Mouse (Mus musculus) heart, embryonic 13.5 days (tissue): ENCODE results near the gene Slc25a21. TPM values are rescaled to one million over a fixed set of nuclear protein-coding genes. Genes with fewer than 3 reads are reported as not detected.

Source experiments
- ATAC-seq: fragments of 200-750 bp; cut with Nextera tagmentation; 2 replicates; pipeline ENCODE4 v1.8.0; 2017; ENCODE audit warnings: moderate TSS enrichment; ENCODE audit not compliant: insufficient number of reproducible peaks, low FRiP score, low TSS enrichment; ENCODE audit errors: extremely low read depth
- H3K27ac ChIP-seq: fragments of 300-500 bp; sonication (generic); replicated peaks from 2 replicates; pipeline ENCODE4 v1.5.1; 2015; ENCODE audit warnings: moderate library complexity, mild to moderate bottlenecking, inconsistent platforms
- H3K27me3 ChIP-seq: fragments of 300-500 bp; sonication (generic); replicated peaks from 2 replicates; pipeline ENCODE4 v1.6.1; 2015; ENCODE audit warnings: mild to moderate bottlenecking, inconsistent platforms
- H3K36me3 ChIP-seq: fragments of 300-500 bp; sonication (generic); 2 replicates; pipeline ENCODE4 v1.6.1; 2015; ENCODE audit warnings: mild to moderate bottlenecking, inconsistent platforms
- H3K4me1 ChIP-seq: fragments of 300-500 bp; sonication (generic); 2 replicates; pipeline ENCODE4 v1.6.1; 2015; ENCODE audit warnings: inconsistent platforms
- H3K4me2 ChIP-seq: fragments of 300-500 bp; sonication (generic); 2 replicates; pipeline ENCODE4 v1.6.1; 2015; ENCODE audit warnings: inconsistent platforms, mild to moderate bottlenecking, moderate library complexity
- H3K4me3 ChIP-seq: fragments of 300-500 bp; sonication (generic); 2 replicates; pipeline ENCODE4 v1.5.1; 2015; ENCODE audit warnings: moderate library complexity, mild to moderate bottlenecking, inconsistent platforms
- H3K9ac ChIP-seq: fragments of 300-500 bp; sonication (generic); 2 replicates; pipeline ENCODE4 v1.6.1; 2015; ENCODE audit warnings: inconsistent platforms, mild to moderate bottlenecking, moderate library complexity
- H3K9me3 ChIP-seq: fragments of 300-500 bp; sonication (generic); 2 replicates; pipeline ENCODE4 v1.6.1; 2016; ENCODE audit warnings: inconsistent platforms
- WGBS: fragments of 180-500 bp; shearing (Covaris S2); methylation state at CpG from one replicate; pipeline ENCODE4 v1.1.7; 2015; ENCODE audit warnings: mixed read lengths; 5-methylcytosine and 5-hydroxymethylcytosine counted together
- polyA plus RNA-seq: library from polyadenylated mRNA; unstranded; fragments of >200 nt; fragmentation: Nextera tagmentation; extraction: Ambion mirVana; gene quantifications from 2 replicates; pipeline ENCODE4 v1.2.1, GENCODE M21; 2015

Slc25a21 gene
- polyA plus RNA-seq, 1 experiment from 2014 or later, result 0.68 TPM

DNA sequence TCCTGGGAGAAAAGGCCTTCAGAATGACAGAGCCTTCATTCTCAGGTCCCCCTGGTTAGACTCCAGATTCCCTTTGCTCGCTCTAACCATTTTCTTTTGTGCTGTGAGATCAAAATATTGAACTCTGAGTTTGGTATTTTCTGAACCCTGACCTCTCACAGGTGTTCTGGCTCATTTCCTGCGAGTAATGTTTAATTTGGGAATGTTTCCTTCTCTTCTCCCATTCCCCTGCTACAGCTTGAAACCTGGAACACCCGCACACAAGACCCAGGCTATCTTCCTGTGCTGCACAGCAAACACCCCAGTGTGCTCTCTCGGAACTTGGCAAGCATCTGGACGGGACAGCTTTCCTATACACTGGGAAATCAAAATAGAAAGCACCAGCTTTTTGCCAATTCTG lies 290.8 kb downstream of the Slc25a21 start:
- H3K4me2 ChIP-seq, result no peak overlapping the region
- no peaks in the 10 kb centered on the region for H3K36me3 ChIP-seq
- ATAC-seq, result no peak
- 0 out of 2 replicates have a peak, but pooled peaks cover 2% of the 10 kb centered on the region for H3K4me1 ChIP-seq
- no peak overlapping the region for H3K27ac ChIP-seq
- H3K27me3 ChIP-seq, result no peaks in the 10 kb centered on the region
- WGBS, result 70% methylated on average over 5 of the region's 5 CpGs
- no peak overlapping the region for H3K9ac ChIP-seq
- H3K4me3 ChIP-seq, result no peak overlapping the region
- H3K9me3 ChIP-seq, result no peaks in the 10 kb centered on the region

DNA sequence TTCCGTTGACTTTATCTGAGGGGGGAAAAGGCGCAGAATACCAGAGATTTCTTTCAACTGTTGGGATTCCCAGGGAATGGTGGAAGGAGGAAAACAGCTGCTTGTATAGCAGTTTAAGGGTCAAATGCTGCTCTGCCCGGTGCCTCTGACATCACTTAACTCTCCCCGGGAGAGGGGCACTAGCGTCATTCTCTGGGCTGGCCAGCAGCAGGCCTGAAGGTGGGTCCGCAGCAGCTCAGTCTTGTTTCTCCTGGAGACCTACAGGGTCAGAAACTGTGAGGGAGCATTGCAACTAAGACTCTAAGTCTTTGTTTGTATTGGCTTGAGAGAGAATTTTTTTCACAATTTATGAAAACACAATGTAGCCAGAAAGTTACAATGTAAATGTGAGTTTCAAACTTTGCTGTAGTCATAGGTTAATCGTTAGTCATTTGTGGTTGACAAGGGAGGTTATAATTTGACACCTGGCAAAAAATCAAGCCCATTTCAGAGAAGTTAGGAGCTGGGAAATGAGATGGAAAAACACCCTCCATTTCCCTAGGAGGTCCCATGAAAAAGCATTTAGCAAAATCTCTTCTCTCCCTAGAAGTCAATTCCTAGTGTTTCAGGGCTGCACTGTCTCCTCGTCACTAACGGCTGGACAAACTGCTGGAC lies 291.5 kb downstream of the Slc25a21 start:
- H3K9me3 ChIP-seq, result no peaks in the 10 kb centered on the region
- H3K4me2 ChIP-seq, result no peak overlapping the region
- H3K27ac ChIP-seq, result no peak overlapping the region
- WGBS, result 34% methylated on average over 9 of the region's 9 CpGs
- 0 out of 2 replicates have a peak, but pooled peaks cover 2% of the 10 kb centered on the region for H3K4me1 ChIP-seq
- H3K9ac ChIP-seq, result no peak overlapping the region
- no peak overlapping the region for H3K4me3 ChIP-seq
- no peaks in the 10 kb centered on the region for H3K27me3 ChIP-seq
- ATAC-seq, result no peak
- no peaks in the 10 kb centered on the region for H3K36me3 ChIP-seq

GRCm38 (mm10) chr12:56905222-56905621 lies 292.1 kb downstream of the Slc25a21 start:
- Histone ChIP-seq H3K27me3 (no peaks in the 10 kb centered on the region), H3K4me2 (no peak overlapping the region), H3K9ac (no peak overlapping the region), H3K36me3 (no peaks in the 10 kb centered on the region), H3K4me1 (0 out of 2 replicates have a peak, but pooled peaks cover 2% of the 10 kb centered on the region), H3K27ac (no peak overlapping the region), H3K9me3 (no peaks in the 10 kb centered on the region), H3K4me3 (no peak overlapping the region)
- no peak for ATAC-seq
- WGBS, result 49% methylated on average over 7 of the region's 7 CpGs

GRCm38 (mm10) chr12:56902774-56903456 lies 294.4 kb downstream of the Slc25a21 start:
- ATAC-seq, result no peak
- H3K27me3 ChIP-seq, result no peaks in the 10 kb centered on the region
- no peaks in the 10 kb centered on the region for H3K36me3 ChIP-seq
- no peak overlapping the region for H3K4me3 ChIP-seq
- no peak overlapping the region for H3K9ac ChIP-seq
- 78% methylated on average over 8 of the region's 8 CpGs for WGBS
- H3K4me2 ChIP-seq, result no peak overlapping the region
- H3K27ac ChIP-seq, result no peak overlapping the region
- H3K9me3 ChIP-seq, result no peaks in the 10 kb centered on the region
- H3K4me1 ChIP-seq, result 0 out of 2 replicates have a peak, but pooled peaks cover 2% of the 10 kb centered on the region

DNA sequence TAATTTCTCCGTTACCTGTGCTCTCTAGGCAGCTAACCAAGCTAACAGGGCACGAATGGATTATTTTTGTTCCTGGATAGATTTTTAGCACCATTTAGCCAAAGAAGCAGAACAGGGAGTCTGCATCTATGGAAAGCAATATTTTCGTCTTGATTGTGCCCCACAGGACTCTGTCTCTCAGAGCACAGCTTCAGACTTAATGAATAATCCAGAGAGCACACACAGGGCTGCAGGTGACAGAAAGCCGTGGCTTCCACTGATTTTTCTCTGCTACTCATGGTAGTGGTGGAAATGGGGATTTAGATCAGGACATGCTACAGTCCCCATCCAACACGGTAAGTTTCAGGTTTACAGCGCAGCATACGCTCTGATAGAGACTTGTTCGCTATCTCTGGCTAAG lies 299.3 kb downstream of the Slc25a21 start:
- H3K4me2 ChIP-seq, result no peak overlapping the region
- H3K4me1 ChIP-seq, result no peaks in the 10 kb centered on the region
- H3K9me3 ChIP-seq, result no peaks in the 10 kb centered on the region
- ATAC-seq, result no peak
- H3K27me3 ChIP-seq, result no peaks in the 10 kb centered on the region
- H3K4me3 ChIP-seq, result no peak overlapping the region
- H3K36me3 ChIP-seq, result no peaks in the 10 kb centered on the region
- H3K27ac ChIP-seq, result no peak overlapping the region
- 81% methylated on average over 8 of the region's 8 CpGs for WGBS
- no peak overlapping the region for H3K9ac ChIP-seq

- no peaks in the 10 kb centered on the region for H3K36me3 ChIP-seq
- H3K27ac ChIP-seq, result no peak overlapping the region
- no peak for ATAC-seq
- H3K9me3 ChIP-seq, result no peaks in the 10 kb centered on the region
- H3K4me3 ChIP-seq, result no peak overlapping the region
- no peak overlapping the region for H3K9ac ChIP-seq
- H3K27me3 ChIP-seq, result no peaks in the 10 kb centered on the region
- no peak overlapping the region for H3K4me2 ChIP-seq
- WGBS, result 80% methylated on average over 8 of the region's 8 CpGs
- H3K4me1 ChIP-seq, result no peaks in the 10 kb centered on the region
Measured at GRCm38 (mm10) chr12:56897221-56897937, 299.9 kb downstream of the Slc25a21 start.

DNA sequence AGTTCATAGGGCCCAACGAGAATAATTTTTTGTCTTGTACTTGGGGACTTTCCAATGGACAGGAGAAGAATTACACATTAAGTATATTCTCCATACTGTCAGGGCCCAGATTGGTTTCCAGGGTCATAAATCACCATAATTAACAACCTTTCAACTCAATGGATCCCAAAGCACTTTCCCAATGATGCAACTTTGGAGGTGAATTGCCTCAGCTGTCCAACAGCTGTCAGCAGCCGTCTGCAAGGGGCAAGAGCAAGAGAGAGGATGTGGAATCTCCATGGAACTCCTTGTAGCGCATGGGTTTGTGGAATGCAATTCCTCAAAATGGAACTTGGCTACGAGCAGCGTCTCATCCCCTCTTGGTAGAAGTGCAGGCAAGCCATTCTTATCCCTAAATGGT lies 302.3 kb downstream of the Slc25a21 start:
- Histone ChIP-seq H3K9me3 (no peaks in the 10 kb centered on the region), H3K4me2 (no peak overlapping the region), H3K4me3 (no peak overlapping the region), H3K9ac (no peak overlapping the region), H3K4me1 (no peaks in the 10 kb centered on the region), H3K27ac (no peak overlapping the region), H3K27me3 (no peaks in the 10 kb centered on the region), H3K36me3 (no peaks in the 10 kb centered on the region)
- 70% methylated on average over 5 of the region's 5 CpGs for WGBS
- ATAC-seq, result no peak

DNA sequence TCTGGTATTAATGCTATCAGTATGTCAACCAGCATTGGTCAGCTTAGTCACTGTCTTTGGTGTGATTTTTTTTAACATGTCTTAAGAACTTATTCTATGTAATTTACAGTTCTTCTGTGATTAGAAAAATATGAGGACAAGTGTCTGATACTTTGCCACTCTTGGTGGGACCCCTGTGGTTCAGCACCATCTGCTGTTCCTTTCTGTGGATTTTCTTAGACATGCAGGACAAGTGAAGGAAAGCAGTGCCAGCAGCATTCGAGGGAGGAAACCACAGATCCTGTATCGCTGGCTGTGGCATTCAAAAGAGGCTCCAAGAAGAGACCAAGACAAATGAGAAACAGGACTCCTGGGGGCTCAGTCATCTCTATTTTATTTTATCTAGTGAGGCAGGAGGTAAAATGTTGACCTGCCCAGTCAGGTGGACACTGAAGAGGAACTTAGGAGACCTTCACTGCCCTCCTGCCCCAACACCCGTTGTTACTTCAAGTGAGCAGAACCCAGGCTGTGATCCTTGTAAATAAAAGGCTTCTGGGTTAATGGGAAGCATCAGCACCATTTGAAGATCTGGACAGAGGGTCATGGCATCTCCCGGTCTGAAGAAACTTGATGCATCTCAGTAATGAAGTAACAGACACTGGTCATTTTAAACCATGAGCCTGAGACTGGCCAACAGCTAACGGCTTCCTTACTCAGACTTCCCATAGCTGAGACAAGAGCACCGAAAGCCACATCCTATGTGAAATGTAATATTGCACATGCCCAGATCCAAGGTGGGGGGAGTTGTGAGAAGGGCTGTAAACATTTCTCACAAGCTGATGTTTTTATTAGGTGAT lies 306.2 kb downstream of the Slc25a21 start:
- H3K27ac ChIP-seq, result no peak overlapping the region
- WGBS, result 70% methylated on average over 6 of the region's 6 CpGs
- no peaks in the 10 kb centered on the region for H3K36me3 ChIP-seq
- H3K9me3 ChIP-seq, result no peaks in the 10 kb centered on the region
- no peaks in the 10 kb centered on the region for H3K27me3 ChIP-seq
- no peak overlapping the region for H3K4me3 ChIP-seq
- H3K4me1 ChIP-seq, result no peaks in the 10 kb centered on the region
- no peak overlapping the region for H3K4me2 ChIP-seq
- no peak overlapping the region for H3K9ac ChIP-seq
- ATAC-seq, result no peak

DNA sequence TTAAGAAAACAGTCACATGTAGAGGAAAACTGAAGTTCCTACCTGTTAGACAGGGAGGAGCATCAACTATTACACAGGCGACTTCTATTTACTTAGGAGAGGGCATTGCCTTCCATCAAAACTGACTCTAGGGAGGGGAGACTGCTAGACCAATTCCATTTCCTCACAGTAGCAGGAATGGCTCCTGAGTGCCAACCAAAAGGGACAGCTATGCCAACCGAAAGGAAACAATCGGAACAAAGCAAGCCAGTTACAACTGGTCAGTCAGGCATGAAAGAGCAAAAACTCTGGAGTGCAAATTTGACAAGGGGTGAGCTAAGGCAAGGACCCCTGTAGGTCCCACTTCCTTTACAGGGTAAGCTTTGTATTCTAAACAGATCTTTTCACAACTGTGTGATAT lies 319.5 kb downstream of the Slc25a21 start:
- Histone ChIP-seq H3K27ac (no peak overlapping the region), H3K27me3 (no peaks in the 10 kb centered on the region), H3K4me1 (no peaks in the 10 kb centered on the region), H3K9ac (no peak overlapping the region), H3K9me3 (0 out of 2 replicates have a peak, but pooled peaks cover under 1% of the 10 kb centered on the region), H3K4me3 (no peak overlapping the region), H3K4me2 (no peak overlapping the region), H3K36me3 (no peaks in the 10 kb centered on the region)
- 78% methylated on average over 3 of the region's 3 CpGs for WGBS
- no peak for ATAC-seq

DNA sequence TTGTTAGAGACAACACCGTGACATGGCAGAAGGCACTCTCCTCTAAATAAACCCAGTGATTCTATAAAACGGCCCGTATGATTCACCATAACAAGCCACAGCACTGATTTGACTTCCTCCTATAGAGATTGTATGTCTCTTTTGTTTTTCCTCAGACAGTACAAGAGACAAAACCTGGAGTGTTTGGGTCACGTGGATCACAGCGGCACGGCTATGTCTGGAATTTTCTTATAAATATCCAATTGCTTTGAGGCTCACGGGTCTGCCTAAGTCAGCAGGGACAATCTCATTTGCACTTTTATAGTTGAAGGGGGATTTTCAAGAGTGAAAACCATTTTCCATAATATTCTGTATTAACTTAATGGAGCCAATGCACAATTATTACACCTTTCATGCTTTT lies 320.7 kb downstream of the Slc25a21 start:
- Histone ChIP-seq H3K4me2 (no peak overlapping the region), H3K9me3 (no peaks in the 10 kb centered on the region), H3K27me3 (no peaks in the 10 kb centered on the region), H3K9ac (no peak overlapping the region), H3K4me3 (no peak overlapping the region), H3K4me1 (no peaks in the 10 kb centered on the region), H3K36me3 (no peaks in the 10 kb centered on the region), H3K27ac (no peak overlapping the region)
- ATAC-seq, result no peak
- WGBS, result 61% methylated on average over 7 of the region's 7 CpGs

- Histone ChIP-seq H3K27me3 (no peaks in the 10 kb centered on the region), H3K4me1 (no peaks in the 10 kb centered on the region), H3K36me3 (no peaks in the 10 kb centered on the region), H3K9ac (no peak overlapping the region), H3K9me3 (no peaks in the 10 kb centered on the region), H3K4me2 (no peak overlapping the region), H3K4me3 (no peak overlapping the region), H3K27ac (no peak overlapping the region)
- no peak for ATAC-seq
Measured at GRCm38 (mm10) chr12:56873204-56873603, 324.1 kb downstream of the Slc25a21 start.
